ENCODE assay signal across 12 mouse cellular contexts in genomic region chr1:46416946-46417345, GRCm38 (mm10). TPM values are rescaled to one million over a fixed set of nuclear protein-coding genes. Genes with fewer than 3 reads are reported as not detected.
DNase-seq lines count a peak whose midpoint lies in the region; ATAC-seq and TF ChIP-seq lines count a peak whose summit lies in the region.
"Not testable (repeated sequence)": the region's sequence is repeated elsewhere in the genome, so short reads cannot be mapped to it uniquely, and the experiment has no call there.
"Had no signal": no experiment of that assay in that cellular context is flagged by ENCODE, and none has a peak within 500 bp of the region (broad histone marks: within the 10 kb centered on the region; RNA-seq: fewer than 3 reads in every experiment).

No protein-coding gene starts in this region.

- TF ChIP-seq POLR2A in limb, embryonic 14.5 days (IDR thresholded peaks at IDR 0.05; ENCODE audit: borderline replicate concordance, extremely low read depth, insufficient read depth, insufficient read length) = not testable (repeated sequence)

- DNase-seq in ES-E14 (ENCODE audit: low read depth, low spot score) (peak; percentile 40), ZHBTc4 (ENCODE audit: low read depth, low spot score) (peak; percentile 61)
- peak; percentile 77 for DNase-seq in embryo, embryonic 10.5 days (ENCODE audit: low spot score)
- not testable (repeated sequence) for DNase-seq in forebrain, postnatal 0 days
- peak; percentile 75 for DNase-seq in hindlimb bud, embryonic 11.5 days (ENCODE audit: extremely low spot score, low read depth, low spot score)
- DNase-seq in limb, embryonic 14.5 days (ENCODE audit: low spot score) = peak; percentile 67
- DNase-seq in midbrain, embryonic 14.5 days = peak; percentile 75

- 25% methylated on average over 3 of the region's 3 CpGs for WGBS in forebrain, postnatal 0 days
- 11% methylated on average over 3 of the region's 3 CpGs for WGBS in limb, embryonic 14.5 days
- 25% methylated on average over 3 of the region's 3 CpGs for WGBS in midbrain, embryonic 14.5 days

- H3K4me3 ChIP-seq in ES-E14 (ENCODE audit: insufficient read depth in 1 of 2, low read depth in 1 of 2, low read length in 2 of 2, poor library complexity in 1 of 2, severe bottlenecking in 1 of 2); forebrain, postnatal 0 days (ENCODE audit: low read depth, low read length); limb, embryonic 14.5 days (replicated peaks; ENCODE audit: low read length); midbrain, embryonic 14.5 days (replicated peaks; ENCODE audit: low read depth, low read length): not testable (repeated sequence)

- H3K36me3 ChIP-seq in ES-E14 (ENCODE audit: control insufficient read depth, insufficient read depth, low read length, poor library complexity, severe bottlenecking); forebrain, postnatal 0 days (ENCODE audit: insufficient read depth); limb, embryonic 14.5 days (ENCODE audit: control insufficient read depth, insufficient read depth, low read length); midbrain, embryonic 14.5 days (ENCODE audit: control insufficient read depth, insufficient read depth, low read length): not testable (repeated sequence)

- H3K4me1 ChIP-seq in ES-E14 (ENCODE audit: control insufficient read depth in 2 of 2, insufficient read depth in 2 of 2, low read length in 2 of 2, poor library complexity in 1 of 2); forebrain, postnatal 0 days (ENCODE audit: insufficient read depth); limb, embryonic 14.5 days (ENCODE audit: control insufficient read depth, insufficient read depth, low read length); midbrain, embryonic 14.5 days (ENCODE audit: control insufficient read depth, insufficient read depth, low read length): not testable (repeated sequence)

- H3K4me2 ChIP-seq in forebrain, postnatal 0 days (ENCODE audit: low read depth); limb, embryonic 14.5 days (replicated peaks; ENCODE audit: low read depth, low read length, severe bottlenecking); midbrain, embryonic 14.5 days (ENCODE audit: low read length): not testable (repeated sequence)

- H3K27me3 ChIP-seq in forebrain, postnatal 0 days (ENCODE audit: insufficient read depth, low read length); limb, embryonic 14.5 days (ENCODE audit: control insufficient read depth, insufficient read depth, low read length); midbrain, embryonic 14.5 days (ENCODE audit: control insufficient read depth, insufficient read depth, low read length): not testable (repeated sequence)

- H3K9ac ChIP-seq in ES-E14 (ENCODE audit: insufficient read depth, low read depth, low read length, poor library complexity, severe bottlenecking); forebrain, postnatal 0 days; limb, embryonic 14.5 days (ENCODE audit: low read depth, low read length, severe bottlenecking); midbrain, embryonic 14.5 days (replicated peaks; ENCODE audit: low read length): not testable (repeated sequence)

- peak; percentile 46 for TF ChIP-seq CTCF in forebrain, postnatal 0 days (IDR thresholded peaks at IDR 0.05; ENCODE audit: low read depth)

- not testable (repeated sequence) for H3K27ac ChIP-seq in ES-E14 (ENCODE audit: insufficient read depth, low read depth, low read length, poor library complexity, severe bottlenecking); forebrain, postnatal 0 days (ENCODE audit: low read depth, low read length); limb, embryonic 14.5 days (replicated peaks; ENCODE audit: low read depth, low read length); midbrain, embryonic 14.5 days (replicated peaks; ENCODE audit: low read depth, low read length)

- ATAC-seq in forebrain, postnatal 0 days; limb, embryonic 14.5 days (ENCODE audit: low FRiP score, low read depth); midbrain, embryonic 14.5 days (ENCODE audit: low FRiP score, low TSS enrichment): not testable (repeated sequence)

- in situ Hi-C loops in ES-E14 (cut with MboI; ENCODE audit: low sequenced_read_pairs in 2 of 2, unreplicated experiment in 2 of 2) = not testable (repeated sequence)

- H3K9me3 ChIP-seq in ES-E14 (ENCODE audit: control insufficient read depth, insufficient read depth, low read depth, low read length); forebrain, postnatal 0 days (ENCODE audit: low read length); limb, embryonic 14.5 days (ENCODE audit: control insufficient read depth, low read length); midbrain, embryonic 14.5 days (ENCODE audit: control insufficient read depth, low read length): not testable (repeated sequence)

TF ChIP-seq in ES-E14, 5 proteins besides CTCF, POLR2A, EP300 and RAD21:
- 0 out of 2 replicates have a peak, but pooled peaks have one; percentile 5 for TF ChIP-seq ZC3H11A (IDR thresholded peaks at IDR 0.05; ENCODE audit: borderline replicate concordance, low read depth, low read length)
TF ChIP-seq in ES-E14: peak in this region for 1; not testable (repeated sequence) for 4.

RNA-seq across cellular contexts. Expression of gene Dnah7c, which starts 8.4 kb away (rescaled TPM):
- total RNA-seq in ES-E14 (2012; rRNA removed) = 0.16 and 0.40 TPM in 2 replicates
- 0.62 and 0.71 TPM in 2 replicates for total RNA-seq in forebrain, postnatal 0 days (2014; rRNA removed)
- polyA plus RNA-seq in forebrain, postnatal 0 days (2015; fragmentation: Nextera tagmentation; extraction: Ambion mirVana) = 0.14 and 0.16 TPM in 2 replicates
- polyA plus RNA-seq in limb, embryonic 14.5 days (2012; rRNA removed) = 0.09 and 0.17 TPM in 2 replicates
- 0.07 and 0.22 TPM in 2 replicates for polyA plus RNA-seq in limb, embryonic 14.5 days (2014; fragmentation: Nextera tagmentation; extraction: Ambion mirVana)
- 0.24 and 0.94 TPM in 2 replicates for polyA plus RNA-seq in midbrain, embryonic 14.5 days (2014; fragmentation: Nextera tagmentation; extraction: Ambion mirVana)
- total RNA-seq: gastrocnemius, postnatal 25 days; neutrophil, adult 5-6 weeks had no signal
- polyA plus RNA-seq: liver, embryonic 16.5 days; macrophage; small intestine, adult 2 months had no signal
